Mouse (Mus musculus) frontal cortex, adult 2 months (tissue): ENCODE measurements at regions not wholly inside any gene's neighbourhood (a gene's known extent, or its start where the extent isn't known, plus 50 kb on each side); places are given as distances from the start of the nearest gene placed in this dataset.
A peak's percentile ranks its signal among the peaks of the same experiment; 100 is the strongest.

Source experiments
- DNase-seq, 2 experiments: peaks; one replicate each; pipeline ENCODE4 v3.0.0; 2022; ENCODE audit warnings: low spot score in 1 of 2; ENCODE audit errors: extremely low spot score in 1 of 2

DNA sequence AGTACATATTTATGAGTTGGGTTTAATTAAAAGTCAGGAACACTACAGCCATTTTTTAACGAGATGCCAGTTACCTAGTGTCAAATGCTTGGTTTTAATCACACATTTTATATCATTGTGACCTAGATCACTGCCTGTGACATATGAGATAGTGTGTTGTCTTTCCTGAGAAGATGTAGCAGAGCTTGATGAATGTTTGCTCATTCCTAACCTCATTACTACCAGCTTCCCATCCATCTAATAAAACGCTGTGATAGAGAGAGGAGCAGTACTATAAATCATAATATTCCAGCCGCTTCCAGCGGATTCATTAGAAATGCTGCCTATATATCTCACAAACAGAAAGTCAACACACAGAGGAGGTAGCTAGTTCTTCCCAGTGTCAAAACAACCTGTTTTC lies 163.6 kb downstream of the Aldoart1 start:
- DNase-seq, result no peak

- DNase-seq, result no peak
Measured at GRCm38 (mm10) chr4:72674006-72674405, 178.4 kb downstream of the Aldoart1 start.

GRCm38 (mm10) chr4:72671652-72672411 lies 180.6 kb downstream of the Aldoart1 start:
- no peak for DNase-seq

- DNase-seq, result no peak
Measured at GRCm38 (mm10) chr4:72669827-72670494, 182.5 kb downstream of the Aldoart1 start.

DNA sequence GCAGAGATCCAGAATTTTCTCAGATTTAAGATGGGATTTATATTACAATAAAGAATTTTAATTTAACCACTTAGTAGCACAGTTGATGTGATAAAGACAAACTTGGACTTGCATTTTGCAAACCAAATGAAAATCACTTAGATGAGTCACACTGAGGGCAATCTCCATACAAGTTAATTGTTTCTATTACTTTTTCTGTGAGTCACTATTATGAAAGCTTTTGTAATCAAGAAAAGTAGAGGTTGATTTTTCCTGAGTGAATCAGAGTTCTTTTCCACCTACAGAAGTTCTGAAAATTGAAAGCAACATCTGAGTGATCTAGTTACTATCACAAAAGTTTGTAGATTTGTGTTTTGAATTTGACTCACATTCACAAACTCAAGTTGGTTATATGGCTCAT lies 188.1 kb downstream of the Aldoart1 start:
- no peak for DNase-seq

DNA sequence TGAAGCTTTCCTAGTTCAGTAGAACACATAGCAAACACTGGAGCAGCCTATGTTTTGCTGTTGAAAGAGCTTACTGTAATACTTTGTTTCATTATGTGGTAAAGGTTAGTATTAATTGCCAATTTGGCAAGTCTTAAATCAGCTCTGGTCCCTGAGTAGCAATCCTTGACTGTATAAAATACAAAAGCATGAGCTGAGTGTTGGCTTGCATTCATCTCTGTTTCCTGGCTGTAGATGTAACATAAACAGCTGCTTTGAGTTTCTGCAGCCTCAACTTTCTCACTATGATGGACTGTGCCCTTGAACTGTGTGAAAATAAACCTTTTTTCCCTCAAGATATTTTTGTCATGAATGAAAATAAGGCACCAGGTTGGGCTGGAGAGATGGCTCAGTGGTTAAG lies 190.0 kb downstream of the Aldoart1 start:
- DNase-seq, result no peak

DNA sequence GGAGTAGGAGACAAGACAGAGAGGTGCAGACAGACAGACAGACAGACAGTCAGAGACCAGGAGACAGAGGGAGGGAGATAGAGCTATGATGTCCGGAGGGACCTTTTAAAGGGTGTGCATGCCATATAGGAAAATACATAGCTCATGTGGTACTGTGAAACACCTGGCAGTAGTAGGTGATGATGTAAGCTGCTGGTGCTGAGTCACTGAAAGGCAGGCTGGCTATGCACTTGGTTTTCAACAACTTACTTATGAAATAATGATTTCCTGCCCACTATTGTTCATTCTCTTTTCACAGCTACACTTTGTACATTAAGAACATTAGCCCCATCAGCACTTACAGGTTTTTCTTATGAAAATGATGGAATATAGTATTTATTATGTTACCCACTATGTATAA lies 196.2 kb downstream of the Aldoart1 start:
- DNase-seq, result no peak

- peak in 1 of 2 experiments; percentile 15 for DNase-seq
Measured at GRCm38 (mm10) chr4:72647130-72647529, 205.3 kb downstream of the Aldoart1 start.

- no peak for DNase-seq
Measured at GRCm38 (mm10) chr4:72629416-72629815, 223.0 kb downstream of the Aldoart1 start.

- no peak for DNase-seq
Measured at GRCm38 (mm10) chr4:72627219-72627930, 225.1 kb downstream of the Aldoart1 start.

DNA sequence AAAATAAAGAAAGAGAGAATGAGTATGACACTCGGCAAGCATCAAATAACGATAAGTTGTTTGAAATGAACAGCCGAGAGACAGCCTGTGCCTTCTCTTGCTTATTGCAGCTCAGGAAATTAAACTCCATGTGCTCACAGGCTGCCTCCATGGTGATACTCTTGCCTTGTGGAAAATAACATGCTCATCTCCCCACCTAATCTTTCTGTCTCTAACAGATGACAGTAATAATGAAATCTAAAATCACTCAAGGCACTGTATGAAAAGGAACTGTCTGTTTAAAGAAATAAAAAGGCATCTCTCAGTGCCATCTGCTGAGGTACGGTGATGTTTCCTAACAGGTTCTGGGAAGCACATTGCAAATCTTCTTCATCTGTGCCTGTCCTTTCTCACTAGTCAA lies 247.3 kb downstream of the Aldoart1 start:
- DNase-seq, result peak in 1 of 2 experiments; percentile 3

GRCm38 (mm10) chr4:72595494-72595893 lies 256.9 kb downstream of the Aldoart1 start:
- DNase-seq, result no peak

GRCm38 (mm10) chr4:72592129-72592528 lies 260.3 kb downstream of the Aldoart1 start:
- DNase-seq, result no peak

DNA sequence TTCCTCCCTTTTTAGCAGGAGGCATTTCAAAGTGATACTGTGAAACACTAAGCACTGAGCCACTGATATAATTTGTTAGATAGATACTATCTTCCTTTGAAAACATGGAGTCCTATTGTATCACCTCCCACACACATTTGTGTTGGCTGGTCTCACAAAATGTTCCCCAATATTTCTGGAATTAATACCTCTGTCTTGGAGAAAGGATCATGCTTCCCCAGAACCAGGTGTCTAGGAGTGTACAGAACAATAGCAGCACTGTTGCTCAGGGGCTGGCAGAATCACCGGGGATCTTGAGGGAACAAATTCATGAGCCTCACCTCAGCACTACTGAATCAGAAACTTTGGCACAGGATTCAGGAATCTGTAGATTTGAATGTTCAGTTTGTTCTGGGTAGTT lies 277.5 kb downstream of the Aldoart1 start:
- DNase-seq, result no peak

GRCm38 (mm10) chr4:72571924-72572323 lies 280.5 kb downstream of the Aldoart1 start:
- DNase-seq, result no peak

- DNase-seq, result no peak
Measured at GRCm38 (mm10) chr4:72565186-72565585, 287.2 kb downstream of the Aldoart1 start.

DNA sequence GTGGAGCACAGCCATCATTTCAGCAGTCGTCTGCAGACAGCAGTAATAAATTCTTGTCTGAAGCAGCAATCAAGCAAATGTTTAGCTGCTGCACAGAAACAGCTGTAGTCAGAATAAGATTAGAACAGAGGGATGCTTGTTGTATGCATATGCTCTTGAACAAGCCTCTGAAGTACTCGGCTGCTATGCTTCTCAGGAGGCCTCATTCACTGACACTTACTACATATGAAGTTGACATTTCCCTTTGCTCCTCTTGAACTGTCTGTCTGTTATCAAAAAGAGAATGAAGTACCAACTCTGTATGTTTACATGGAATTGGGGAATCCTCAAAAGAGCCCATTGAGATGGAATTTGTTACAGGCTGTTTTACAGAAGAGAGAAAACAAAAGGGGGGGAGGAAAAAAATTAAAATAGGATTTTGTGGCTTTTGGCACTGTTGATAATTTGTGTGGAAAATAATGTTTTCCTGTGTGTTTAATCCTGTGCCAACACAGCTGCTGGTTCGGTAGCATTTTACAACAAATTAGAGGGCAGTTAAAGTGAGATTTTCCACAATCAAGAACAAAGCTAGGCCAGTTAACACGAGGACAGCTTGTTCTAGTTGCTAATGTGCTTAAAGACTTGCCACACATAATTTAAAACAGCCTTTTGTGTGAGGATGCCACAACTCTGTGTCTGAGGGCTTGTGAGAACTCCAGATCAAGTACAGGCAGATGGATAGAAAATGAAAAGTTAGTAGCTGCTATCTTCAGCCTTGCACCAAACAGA lies 289.3 kb downstream of the Aldoart1 start:
- DNase-seq, result no peak

GRCm38 (mm10) chr4:72554276-72554675 lies 298.2 kb downstream of the Aldoart1 start:
- no peak for DNase-seq

DNA sequence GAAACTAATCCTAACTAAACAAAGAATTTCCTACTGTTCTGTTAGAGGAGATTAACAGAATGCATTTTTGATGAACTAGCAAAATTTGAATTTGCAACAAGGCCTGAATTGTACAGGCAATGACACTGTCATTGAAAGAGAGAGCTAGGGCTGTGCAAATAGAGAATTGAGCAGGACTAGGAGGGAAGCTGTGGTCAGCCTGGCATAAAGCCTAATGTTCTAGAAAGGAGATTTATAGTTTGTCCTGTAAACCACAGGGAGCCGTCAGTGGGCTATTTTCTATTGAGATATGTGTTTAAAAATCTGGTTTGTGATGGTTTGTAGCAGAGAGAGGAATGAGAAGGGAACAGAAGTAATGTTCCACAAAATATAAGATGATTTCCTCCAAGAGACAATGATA lies 317.9 kb downstream of the Aldoart1 start:
- DNase-seq, result no peak

GRCm38 (mm10) chr4:72524630-72525029 lies 323.9 kb upstream of the Tle1 start:
- no peak for DNase-seq

GRCm38 (mm10) chr4:72524100-72524499 lies 323.4 kb upstream of the Tle1 start:
- DNase-seq, result peak; percentile 38 to 80
